14 mouse cellular contexts compared by ENCODE assay signal in genomic region chr2:137224702-137225552, GRCm38 (mm10).
DNase-seq lines count a peak whose midpoint lies in the region; ATAC-seq and TF ChIP-seq lines count a peak whose summit lies in the region.
"Had no signal": no experiment of that assay in that cellular context is flagged by ENCODE, and none has a peak within 500 bp of the region (broad histone marks: within the 10 kb centered on the region; RNA-seq: fewer than 3 reads in every experiment).

No protein-coding gene starts in this region.

- no peak for TF ChIP-seq POLR2A in liver, adult 2 months (IDR thresholded peaks at IDR 0.05; ENCODE audit: extremely low read depth, insufficient read depth, low read length)
- TF ChIP-seq POLR2A in lung, adult 2 months (IDR thresholded peaks at IDR 0.05; ENCODE audit: borderline replicate concordance, extremely low read depth, low read depth, low read length), result no peak

- no peaks in the 10 kb centered on the region for H3K36me3 ChIP-seq in liver, adult 2 months (ENCODE audit: control insufficient read depth, insufficient read depth, low read length)
- no peaks in the 10 kb centered on the region for H3K36me3 ChIP-seq in liver, embryonic 12.5 days
- H3K36me3 ChIP-seq in stomach, embryonic 16.5 days (ENCODE audit: control insufficient read depth, insufficient read depth, low read length), result no peaks in the 10 kb centered on the region
- H3K36me3 ChIP-seq: forebrain, embryonic 15.5 days had no signal

- TF ChIP-seq CTCF in liver, adult 2 months (IDR thresholded peaks at IDR 0.05; ENCODE audit: low read depth, low read length), result no peak
- no peak for TF ChIP-seq CTCF in lung, adult 2 months (IDR thresholded peaks at IDR 0.05; ENCODE audit: insufficient read depth, low read length)
- TF ChIP-seq CTCF in gastrocnemius, adult 2 months (IDR thresholded peaks at IDR 0.05), result no peak

- H3K27me3 ChIP-seq in liver, adult 2 months (ENCODE audit: control insufficient read depth, insufficient read depth, low read length), result no peaks in the 10 kb centered on the region
- no peaks in the 10 kb centered on the region for H3K27me3 ChIP-seq in liver, embryonic 12.5 days (replicated peaks)
- no peaks in the 10 kb centered on the region for H3K27me3 ChIP-seq in stomach, embryonic 16.5 days (ENCODE audit: control insufficient read depth, insufficient read depth, low read length)
- H3K27me3 ChIP-seq: forebrain, embryonic 15.5 days had no signal

- no peaks in the 10 kb centered on the region for H3K79me2 ChIP-seq in liver, adult 2 months (ENCODE audit: control insufficient read depth, insufficient read depth, low read length)

- no peak overlapping the region for H3K9ac ChIP-seq in liver, adult 2 months (ENCODE audit: low read depth, low read length)
- no peak overlapping the region for H3K9ac ChIP-seq in liver, embryonic 12.5 days
- no peak overlapping the region for H3K9ac ChIP-seq in stomach, embryonic 16.5 days (ENCODE audit: low read length)
- H3K9ac ChIP-seq: forebrain, embryonic 15.5 days had no signal

- no peaks in the 10 kb centered on the region for H3K9me3 ChIP-seq in liver, embryonic 12.5 days (replicated peaks)
- no peaks in the 10 kb centered on the region for H3K9me3 ChIP-seq in stomach, embryonic 16.5 days (replicated peaks; ENCODE audit: control insufficient read depth, low read length)
- H3K9me3 ChIP-seq: forebrain, embryonic 15.5 days had no signal

- H3K4me2 ChIP-seq in liver, embryonic 12.5 days, result no peak overlapping the region
- H3K4me2 ChIP-seq in stomach, embryonic 16.5 days (ENCODE audit: low read depth, low read length), result no peak overlapping the region
- H3K4me2 ChIP-seq: forebrain, embryonic 15.5 days had no signal

- peak; percentile 13 for DNase-seq in liver, adult 2 months (ENCODE audit: extremely low read depth, low read depth, low spot score)
- DNase-seq in kidney, adult 18-20 months, result peak; percentile 13
- DNase-seq in lung, adult 2 months, result peak; percentile 23
- DNase-seq in gastrocnemius, adult 2 months, result no peak
- no peak for DNase-seq in retina, postnatal 1 day
- DNase-seq in thymus, postnatal 4 days, result no peak
- DNase-seq: cerebellum, adult 18-20 months; heart, postnatal 10 days; left cerebral cortex, postnatal 4 days had no signal

- no peak overlapping the region for H3K4me3 ChIP-seq in liver, adult 2 months (ENCODE audit: insufficient read depth, low read depth, low read length)
- H3K4me3 ChIP-seq in liver, embryonic 12.5 days, result no peak overlapping the region
- H3K4me3 ChIP-seq in lung, adult 2 months (replicated peaks; ENCODE audit: extremely low read depth, low read depth, low read length), result no peak overlapping the region
- H3K4me3 ChIP-seq in stomach, embryonic 16.5 days (replicated peaks; ENCODE audit: low read length), result no peak overlapping the region
- H3K4me3 ChIP-seq in gastrocnemius, adult 2 months, result no peak overlapping the region
- H3K4me3 ChIP-seq: forebrain, embryonic 15.5 days; myocyte had no signal

- H3K27ac ChIP-seq in liver, adult 2 months (replicated peaks; ENCODE audit: insufficient read depth, low read depth, low read length), result no peak overlapping the region
- H3K27ac ChIP-seq in liver, embryonic 12.5 days, result no peak overlapping the region
- peak overlapping the region; percentile 76 for H3K27ac ChIP-seq in stomach, embryonic 16.5 days (ENCODE audit: low read length)
- H3K27ac ChIP-seq in gastrocnemius, adult 2 months, result no peak overlapping the region
- H3K27ac ChIP-seq: forebrain, embryonic 15.5 days had no signal

- 77% methylated on average over 10 of the region's 10 CpGs for WGBS in liver, adult 2 months
- 63% methylated on average over 10 of the region's 10 CpGs for WGBS in liver, embryonic 12.5 days (ENCODE audit: insufficient replicate concordance)
- 62% methylated on average over 10 of the region's 10 CpGs for WGBS in lung, adult 2 months
- WGBS in stomach, embryonic 16.5 days, result 59% methylated on average over 10 of the region's 10 CpGs

- intact Hi-C loops in gastrocnemius, adult 2 months (cut with DNase I), result no loop called here

- no peak for ATAC-seq in liver, embryonic 12.5 days
- ATAC-seq in stomach, embryonic 16.5 days (ENCODE audit: insufficient read depth, low FRiP score), result peak; percentile 50; the same call in 1 of the 2 replicates
- ATAC-seq: forebrain, embryonic 15.5 days; intestine, postnatal 0 days had no signal

- H3K4me1 ChIP-seq in liver, adult 2 months (ENCODE audit: control insufficient read depth, insufficient read depth, low read length), result no peaks in the 10 kb centered on the region
- H3K4me1 ChIP-seq in liver, embryonic 12.5 days, result no peaks in the 10 kb centered on the region
- no peaks in the 10 kb centered on the region; the same call in 1 of the 2 replicates for H3K4me1 ChIP-seq in lung, adult 2 months (ENCODE audit: control insufficient read depth, insufficient read depth, low read length)
- peaks cover 6% of the 10 kb centered on the region; the same call in 1 of the 2 replicates for H3K4me1 ChIP-seq in stomach, embryonic 16.5 days (ENCODE audit: control insufficient read depth, insufficient read depth, low read length)

Comparison
In these comparisons a context has a peak if more than half of its experiments do, and no peak if none do; other contexts are left out.
1. DNase-seq: peak in liver, adult 2 months (single experiment), kidney, adult 18-20 months (single experiment) and lung, adult 2 months (single experiment); none in gastrocnemius, adult 2 months (single experiment), retina, postnatal 1 day (single experiment) and thymus, postnatal 4 days (single experiment).